9 mouse cellular contexts compared by ENCODE assay signal in the genomic region with DNA sequence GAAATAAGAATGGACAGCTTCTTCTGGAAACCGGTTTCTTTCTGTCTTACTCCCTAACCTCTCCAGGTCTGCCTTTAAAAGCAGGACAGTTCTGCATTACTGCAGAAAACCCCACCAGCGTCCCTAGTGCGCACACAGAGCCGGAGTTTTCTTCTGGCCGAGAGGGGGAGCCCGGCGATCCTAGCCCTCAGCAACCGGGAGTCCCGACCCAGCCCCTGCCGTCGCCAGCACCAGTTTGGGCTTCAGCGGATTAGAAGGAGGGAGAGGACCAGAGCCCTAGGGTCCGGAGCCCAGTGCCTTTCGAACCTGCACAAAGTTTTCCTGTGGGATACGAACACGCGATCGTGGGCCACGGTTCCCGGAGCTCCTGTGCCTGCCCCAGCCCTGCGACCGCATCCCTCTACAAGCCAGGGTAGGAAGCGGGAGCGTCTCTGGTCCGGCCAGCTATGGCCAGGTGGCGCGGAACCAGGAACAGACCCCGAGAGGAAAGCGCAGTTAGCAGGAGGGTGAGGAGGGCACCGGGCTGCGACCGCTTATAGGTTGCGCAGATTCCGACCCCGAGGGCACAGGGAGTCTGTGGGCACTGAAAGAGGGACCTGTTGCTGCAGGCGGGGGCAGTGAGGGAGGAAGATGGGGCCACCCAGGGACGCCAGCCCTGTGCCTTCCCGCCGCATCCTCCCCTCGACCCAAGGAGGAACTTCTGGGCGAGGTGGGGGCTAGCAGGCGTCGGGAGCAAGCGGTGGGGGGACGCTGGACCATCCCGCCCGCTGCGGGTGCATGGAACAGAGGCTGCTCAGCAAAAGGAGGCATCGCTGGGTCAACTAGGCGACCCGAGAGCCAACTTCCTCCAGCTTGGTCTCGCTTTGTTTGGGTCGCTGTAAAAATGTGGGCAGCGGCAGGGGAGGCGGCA. TPM values are rescaled to one million over a fixed set of nuclear protein-coding genes. Genes with fewer than 3 reads are reported as not detected.
DNase-seq lines count a peak whose midpoint lies in the region; ATAC-seq and TF ChIP-seq lines count a peak whose summit lies in the region.
"Had no signal": no experiment of that assay in that cellular context is flagged by ENCODE, and none has a peak within 500 bp of the region (broad histone marks: within the 10 kb centered on the region; RNA-seq: fewer than 3 reads in every experiment).

A gene (plus strand): TSS at position 51 of the 910 bp plus-strand sequence.

- no peaks in the 10 kb centered on the region for H3K9me3 ChIP-seq in intestine, postnatal 0 days (ENCODE audit: control insufficient read depth)

- peak; percentile 86 for TF ChIP-seq CTCF in intestine, postnatal 0 days (IDR thresholded peaks at IDR 0.05; ENCODE audit: low read depth)

- H3K4me2 ChIP-seq in intestine, postnatal 0 days (replicated peaks; ENCODE audit: low read depth), result peak within 1 kb of the TSS; percentile 95

- intact Hi-C loops in left cerebral cortex, postnatal 4 days (cut with DNase I), result no loop called here

- WGBS in intestine, postnatal 0 days, result under 1% methylated on average over 54 of the region's 55 CpGs

- H3K27ac ChIP-seq in intestine, postnatal 0 days (ENCODE audit: low read depth, low read length), result peak within 1 kb of the TSS; percentile 78
- H3K27ac ChIP-seq: macrophage had no signal

- peak within 1 kb of the TSS; percentile 81 for H3K4me3 ChIP-seq in intestine, postnatal 0 days (ENCODE audit: low read depth, low read length)

- H3K36me3 ChIP-seq in intestine, postnatal 0 days (ENCODE audit: control insufficient read depth, insufficient read depth), result no peaks in the 10 kb centered on the region

- H3K27me3 ChIP-seq in intestine, postnatal 0 days (replicated peaks; ENCODE audit: control insufficient read depth, insufficient read depth, low read length), result no peaks in the 10 kb centered on the region

- DNase-seq in adrenal gland, postnatal 36 days, result peak; percentile 87 to 90
- DNase-seq in embryo, embryonic 9.5 days (ENCODE audit: extremely low spot score), result peak; percentile 89
- peak; percentile 67 for DNase-seq in left cerebral cortex, postnatal 4 days
- peak; percentile 84 for DNase-seq in mesoderm, embryonic 11.5 days (ENCODE audit: low read depth, low spot score)
- DNase-seq in right cerebral cortex, postnatal 4 days, result peak; percentile 56
- DNase-seq in thymus, adult 18-20 months, result no peak

- H3K9ac ChIP-seq in intestine, postnatal 0 days (ENCODE audit: low read depth, low read length), result peak within 1 kb of the TSS; percentile 70

- peak; percentile 75 for ATAC-seq in granulocyte monocyte progenitor cell, adult 5-6 weeks (replicated peaks; ENCODE audit: poor library complexity, severe bottlenecking)
- peak; percentile 83 for ATAC-seq in intestine, postnatal 0 days

- no peaks in the 10 kb centered on the region for H3K4me1 ChIP-seq in intestine, postnatal 0 days (replicated peaks; ENCODE audit: control insufficient read depth, insufficient read depth, low read length)

RNA-seq across cellular contexts. Expression of the gene that starts here (rescaled TPM):
- total RNA-seq in adrenal gland, postnatal 36 days (2021), result 10 to 100 TPM; 37.0 to 65.8 TPM
- 0.32 and 3.2 TPM in 2 replicates for total RNA-seq in granulocyte monocyte progenitor cell, adult 5-6 weeks (2014; fragmentation: Nextera tagmentation)
- total RNA-seq in granulocyte monocyte progenitor cell, adult 5-6 weeks (2017), result 0.56 TPM in 1 of 2 replicates, not detected in the other
- polyA plus RNA-seq in intestine, postnatal 0 days (2015; fragmentation: Nextera tagmentation; extraction: Ambion mirVana), result 10.9 and 13.0 TPM in 2 replicates
- total RNA-seq in left cerebral cortex, postnatal 4 days (2021), result 1 to 10 TPM; 7.9 to 8.1 TPM
- polyA plus RNA-seq: macrophage had no signal

Comparison
In these comparisons a context has a peak if more than half of its experiments do, and no peak if none do; other contexts are left out.
1. RNA of the gene that starts here (total RNA-seq): 37.0 to 65.8 TPM in adrenal gland, postnatal 36 days; 7.9 to 8.1 TPM in left cerebral cortex, postnatal 4 days and 0.32 to 3.2 TPM in granulocyte monocyte progenitor cell, adult 5-6 weeks; every median in the first group is over 4 times any median in the second.
2. DNase-seq: peak in adrenal gland, postnatal 36 days (2 of 2), embryo, embryonic 9.5 days (single experiment), left cerebral cortex, postnatal 4 days (single experiment), mesoderm, embryonic 11.5 days (single experiment) and right cerebral cortex, postnatal 4 days (single experiment); none in thymus, adult 18-20 months (0 of 2).